Mouse (Mus musculus): Measurements from ENCODE around the gene Olfr1431. TPM values are rescaled to one million over a fixed set of nuclear protein-coding genes. Genes with fewer than 3 reads are reported as not detected.
"Not testable (repeated sequence)": the region's sequence is repeated elsewhere in the genome, so short reads cannot be mapped to it uniquely, and the experiment has no call there.

Olfr1431 gene
- polyA plus RNA-seq (2015; fragmentation: Nextera tagmentation; extraction: Ambion mirVana): not detected in 2 replicates

DNA sequence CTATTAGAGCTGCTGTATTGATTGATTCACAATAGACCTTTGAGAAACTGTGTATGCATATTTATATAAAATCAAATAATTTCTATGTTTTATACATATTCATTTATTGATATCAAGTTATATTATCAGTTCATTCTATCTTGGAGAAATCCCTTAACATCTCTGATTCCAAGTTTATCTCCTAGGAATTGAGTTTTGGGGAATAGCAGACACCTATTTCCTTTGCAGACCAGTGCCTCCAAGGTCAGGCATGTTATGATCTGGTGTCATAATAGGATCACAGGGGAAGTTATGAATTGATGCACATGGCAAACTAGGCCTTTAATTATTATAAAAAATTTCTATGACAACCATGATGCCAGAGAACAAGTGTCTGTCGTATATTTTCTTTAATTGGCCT lies at the start of gene Olfr1431:
TSS of gene Olfr1431 (plus strand) at position 301 of the 400 bp plus-strand sequence.
- Histone ChIP-seq H3K4me1 (no peaks in the 10 kb centered on the region), H3K9ac (no peak within 1 kb of the TSS), H3K4me3 (replicated peaks) (no peak within 1 kb of the TSS), H3K27ac (replicated peaks) (no peak within 1 kb of the TSS), H3K4me2 (replicated peaks) (no peak within 1 kb of the TSS), H3K9me3 (replicated peaks) (no peaks in the 10 kb centered on the region), H3K27me3 (no peaks in the 10 kb centered on the region), H3K36me3 (no peaks in the 10 kb centered on the region)
- no peak for ATAC-seq (ENCODE audit: insufficient number of reproducible peaks, low FRiP score, low TSS enrichment, low read depth)
- WGBS: 59% methylated on average over 1 of the region's 1 CpGs

DNA sequence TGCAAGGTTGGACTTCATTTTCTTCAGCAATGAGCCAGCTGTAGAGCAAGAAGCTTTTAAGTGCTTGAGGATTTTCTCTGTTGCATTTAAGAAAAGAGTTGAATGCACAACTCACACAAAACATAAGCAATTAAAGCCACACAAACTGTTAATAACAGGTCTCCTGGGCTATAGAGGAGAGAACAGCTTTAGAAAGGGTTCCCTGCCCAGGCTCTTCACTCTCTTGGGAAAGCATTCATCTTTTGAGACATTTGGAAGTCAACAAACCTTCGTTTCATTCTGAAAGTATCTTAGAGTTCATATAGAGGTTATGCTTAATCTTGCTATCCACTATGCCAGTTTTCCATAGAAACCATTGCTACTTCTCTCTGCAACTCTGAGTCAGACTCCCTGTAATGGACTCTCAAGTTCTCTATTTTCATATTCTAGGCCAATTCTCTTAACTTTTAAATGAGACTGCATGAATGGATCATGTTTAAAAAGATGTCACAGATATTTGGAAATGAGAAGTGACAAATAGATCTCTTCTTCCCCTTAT lies 30.3 kb upstream of the Olfr1431 start, which contains the start of gene Olfr1555-ps1:
TSS of gene Olfr1555-ps1 (minus strand) at position 51 of the 538 bp plus-strand sequence.
- not testable (repeated sequence) for H3K36me3 ChIP-seq; H3K4me1 ChIP-seq; H3K9ac ChIP-seq; H3K4me3 ChIP-seq (replicated peaks); H3K9me3 ChIP-seq (replicated peaks); H3K4me2 ChIP-seq (replicated peaks); H3K27me3 ChIP-seq; ATAC-seq (ENCODE audit: insufficient number of reproducible peaks, low FRiP score, low TSS enrichment, low read depth); H3K27ac ChIP-seq (replicated peaks)
- 48% methylated on average over 1 of the region's 1 CpGs for WGBS

DNA sequence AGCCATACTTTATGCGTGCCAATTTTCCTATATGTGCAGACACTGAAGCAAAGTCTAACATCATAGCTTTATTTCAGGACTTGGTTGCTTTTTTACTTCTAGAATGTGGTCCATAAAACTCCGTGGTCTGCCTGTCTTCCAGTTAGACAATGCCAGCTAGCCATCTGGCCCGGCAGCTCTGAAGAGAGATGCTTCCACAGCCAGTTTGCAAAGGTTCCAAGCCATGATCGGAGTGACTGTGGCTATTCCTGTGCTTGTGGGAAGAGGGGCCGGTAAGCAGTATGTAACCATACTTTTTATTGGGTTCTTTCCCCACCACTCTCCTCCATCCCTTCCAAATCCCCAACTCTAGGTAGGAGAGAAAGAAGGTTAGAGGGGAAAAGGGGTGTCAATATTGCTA lies 25.0 kb upstream of the Olfr1431 start:
- not testable (repeated sequence) for H3K4me2 ChIP-seq (replicated peaks); H3K27me3 ChIP-seq; H3K9me3 ChIP-seq (replicated peaks); H3K27ac ChIP-seq (replicated peaks); H3K4me1 ChIP-seq; H3K36me3 ChIP-seq; ATAC-seq (ENCODE audit: insufficient number of reproducible peaks, low FRiP score, low TSS enrichment, low read depth); H3K4me3 ChIP-seq (replicated peaks); H3K9ac ChIP-seq
- 77% methylated on average over 5 of the region's 5 CpGs for WGBS

DNA sequence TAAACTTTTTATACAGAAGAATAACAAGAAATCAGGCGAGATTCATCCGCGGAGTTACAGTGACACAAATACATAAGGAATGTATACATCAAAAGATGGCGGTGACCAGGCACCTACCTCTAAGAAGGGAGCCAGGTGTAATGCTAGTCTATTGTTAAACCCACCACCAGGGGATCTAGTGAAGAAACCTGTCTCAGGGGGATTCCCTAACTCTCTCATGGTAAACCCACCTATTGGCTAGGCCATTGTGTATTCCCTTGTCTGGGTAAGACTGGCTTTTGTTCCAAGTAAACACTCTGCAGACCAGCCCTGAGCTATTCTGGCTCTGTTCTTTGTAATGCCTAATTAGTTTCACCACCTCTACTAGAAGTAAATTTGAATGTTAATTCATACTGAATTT lies 1.4 kb upstream of the Olfr1431 start:
- not testable (repeated sequence) for H3K4me2 ChIP-seq (replicated peaks); H3K9me3 ChIP-seq (replicated peaks); H3K27ac ChIP-seq (replicated peaks); H3K9ac ChIP-seq; H3K4me3 ChIP-seq (replicated peaks); H3K36me3 ChIP-seq; H3K27me3 ChIP-seq; ATAC-seq (ENCODE audit: insufficient number of reproducible peaks, low FRiP score, low TSS enrichment, low read depth); H3K4me1 ChIP-seq
- WGBS: 80% methylated on average over 4 of the region's 4 CpGs

DNA sequence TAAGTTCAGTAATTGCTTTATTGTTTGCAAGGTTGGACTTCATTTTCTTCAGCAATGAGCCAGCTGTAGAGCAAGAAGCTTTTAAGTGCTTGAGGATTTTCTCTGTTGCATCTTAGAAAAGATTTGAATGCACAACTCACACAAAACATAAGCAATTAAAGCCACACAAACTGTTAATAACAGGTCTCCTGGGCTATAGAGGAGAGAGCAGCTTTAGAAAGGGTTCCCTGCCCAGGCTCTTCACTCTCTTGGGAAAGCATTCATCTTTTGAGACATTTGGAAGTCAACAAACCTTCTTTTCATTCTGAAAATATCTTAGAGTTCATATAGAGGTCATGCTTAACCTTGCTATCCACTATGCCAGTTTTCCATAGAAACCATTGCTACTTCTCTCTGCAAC lies 32.1 kb downstream of the Olfr1431 start, which contains the start of gene Olfr1432:
TSS of gene Olfr1432 (minus strand) at position 101 of the 400 bp plus-strand sequence.
- H3K27me3 ChIP-seq; H3K9me3 ChIP-seq (replicated peaks); H3K36me3 ChIP-seq; H3K9ac ChIP-seq; H3K4me3 ChIP-seq (replicated peaks); H3K27ac ChIP-seq (replicated peaks); ATAC-seq (ENCODE audit: insufficient number of reproducible peaks, low FRiP score, low TSS enrichment, low read depth); H3K4me1 ChIP-seq; H3K4me2 ChIP-seq (replicated peaks): not testable (repeated sequence)

DNA sequence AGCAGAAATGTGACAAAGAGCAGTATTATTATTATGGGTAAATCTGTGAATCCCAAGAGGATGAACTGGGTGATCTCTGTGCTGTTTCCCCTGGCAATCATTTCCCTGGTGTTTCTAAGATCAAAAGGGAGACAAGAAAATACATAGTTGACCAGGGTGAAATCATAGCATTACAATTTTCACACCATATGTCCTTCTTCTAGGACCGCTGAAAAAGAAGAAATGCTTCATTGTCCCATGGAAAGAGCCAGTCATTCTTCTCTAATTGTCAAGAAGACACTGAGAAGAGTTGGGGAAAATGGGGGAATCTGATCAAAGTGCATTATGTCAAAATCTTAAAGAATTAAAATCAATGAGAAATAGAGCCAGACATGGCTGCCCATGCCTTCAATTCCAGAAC lies 41.1 kb downstream of the Olfr1431 start, which contains the start of gene Olfr262:
TSS of gene Olfr262 (minus strand) at position 101 of the 400 bp plus-strand sequence.
- H3K9me3 ChIP-seq (replicated peaks): no peaks in the 10 kb centered on the region
- no peak within 1 kb of the TSS for H3K9ac ChIP-seq
- H3K4me3 ChIP-seq (replicated peaks): no peak within 1 kb of the TSS
- H3K27me3 ChIP-seq: no peaks in the 10 kb centered on the region
- H3K27ac ChIP-seq (replicated peaks): no peak within 1 kb of the TSS
- no peak within 1 kb of the TSS for H3K4me2 ChIP-seq (replicated peaks)
- 81% methylated on average over 1 of the region's 1 CpGs for WGBS
- no peaks in the 10 kb centered on the region for H3K36me3 ChIP-seq
- H3K4me1 ChIP-seq: no peaks in the 10 kb centered on the region
- no peak for ATAC-seq (ENCODE audit: insufficient number of reproducible peaks, low FRiP score, low TSS enrichment, low read depth)

DNA sequence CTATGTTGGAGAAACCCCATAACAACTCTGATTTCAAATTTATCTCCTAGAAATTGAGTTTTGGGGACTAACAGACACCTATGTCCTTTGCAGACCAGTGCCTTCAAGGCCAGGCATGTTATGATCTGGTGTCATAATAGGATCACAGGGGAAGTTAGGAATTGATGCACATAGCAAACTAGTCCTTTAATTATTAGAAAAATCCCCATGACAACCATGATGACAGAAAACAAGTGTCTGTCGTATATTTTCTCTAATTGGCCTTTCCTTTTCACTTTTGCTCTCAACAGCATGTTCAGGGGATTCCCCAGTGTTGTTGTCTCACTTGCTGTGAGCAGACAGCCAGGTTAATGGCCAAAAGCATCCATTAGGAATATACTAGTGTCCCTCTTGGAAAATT lies 60.3 kb downstream of the Olfr1431 start, which contains the start of gene Olfr235:
TSS of gene Olfr235 (plus strand) at position 301 of the 400 bp plus-strand sequence.
- 33% methylated on average over 1 of the region's 1 CpGs for WGBS

More for the DNA sequence above, 60.3 kb downstream of the Olfr1431 start, which contains the start of gene Olfr235:
- H3K4me1 ChIP-seq: no peaks in the 10 kb centered on the region
- no peak within 1 kb of the TSS for H3K4me2 ChIP-seq (replicated peaks)
- H3K27me3 ChIP-seq: no peaks in the 10 kb centered on the region
- ATAC-seq (ENCODE audit: insufficient number of reproducible peaks, low FRiP score, low TSS enrichment, low read depth): no peak
- H3K27ac ChIP-seq (replicated peaks): no peak within 1 kb of the TSS
- H3K36me3 ChIP-seq: no peaks in the 10 kb centered on the region
- H3K9ac ChIP-seq: no peak within 1 kb of the TSS
- H3K4me3 ChIP-seq (replicated peaks): no peak within 1 kb of the TSS
- H3K9me3 ChIP-seq (replicated peaks): no peaks in the 10 kb centered on the region

Other genes with a start within 250 kb of the Olfr1431 start
- gene Osbp, start 234.7 kb upstream of the Olfr1431 start, polyA plus RNA-seq (2015; fragmentation: Nextera tagmentation; extraction: Ambion mirVana): 4.5 and 5.4 TPM in 2 replicates
- 0.04 TPM in 1 of 2 replicates, not detected in the other for gene Olfr1423, start 159.3 kb upstream of the Olfr1431 start, polyA plus RNA-seq (2015; fragmentation: Nextera tagmentation; extraction: Ambion mirVana)
- gene Olfr1424, start 138.0 kb upstream of the Olfr1431 start, polyA plus RNA-seq (2015; fragmentation: Nextera tagmentation; extraction: Ambion mirVana): not detected in 2 replicates
- gene Olfr1425, start 122.9 kb upstream of the Olfr1431 start, polyA plus RNA-seq (2015; fragmentation: Nextera tagmentation; extraction: Ambion mirVana): not detected in 2 replicates
- gene Olfr1426, start 108.6 kb upstream of the Olfr1431 start, polyA plus RNA-seq (2015; fragmentation: Nextera tagmentation; extraction: Ambion mirVana): not detected in 2 replicates
- gene Olfr1427, start 97.3 kb upstream of the Olfr1431 start, polyA plus RNA-seq (2015; fragmentation: Nextera tagmentation; extraction: Ambion mirVana): 0.09 TPM in 1 of 2 replicates, not detected in the other
- gene Olfr1428, start 84.7 kb upstream of the Olfr1431 start, polyA plus RNA-seq (2015; fragmentation: Nextera tagmentation; extraction: Ambion mirVana): not detected in 2 replicates
- gene Olfr76, start 77.4 kb upstream of the Olfr1431 start, polyA plus RNA-seq (2015; fragmentation: Nextera tagmentation; extraction: Ambion mirVana): not detected in 2 replicates
- 0.12 and 0.13 TPM in 2 replicates for gene Olfr1555-ps1, start 30.5 kb upstream of the Olfr1431 start, polyA plus RNA-seq (2015; fragmentation: Nextera tagmentation; extraction: Ambion mirVana)
- not detected in 2 replicates for gene Olfr1432, start 32.0 kb downstream of the Olfr1431 start, polyA plus RNA-seq (2015; fragmentation: Nextera tagmentation; extraction: Ambion mirVana)
- gene Olfr262, start 41.0 kb downstream of the Olfr1431 start, polyA plus RNA-seq (2015; fragmentation: Nextera tagmentation; extraction: Ambion mirVana): not detected in 2 replicates
- 0.28 TPM in 1 of 2 replicates, not detected in the other for gene Olfr235, start 60.4 kb downstream of the Olfr1431 start, polyA plus RNA-seq (2015; fragmentation: Nextera tagmentation; extraction: Ambion mirVana)
- 0.27 TPM in 1 of 2 replicates, not detected in the other for gene Olfr1434, start 79.2 kb downstream of the Olfr1431 start, polyA plus RNA-seq (2015; fragmentation: Nextera tagmentation; extraction: Ambion mirVana)
- not detected in 2 replicates for gene Olfr1436, start 98.5 kb downstream of the Olfr1431 start, polyA plus RNA-seq (2015; fragmentation: Nextera tagmentation; extraction: Ambion mirVana)
- 0.04 and 0.23 TPM in 2 replicates for gene Olfr1437, start 124.5 kb downstream of the Olfr1431 start, polyA plus RNA-seq (2015; fragmentation: Nextera tagmentation; extraction: Ambion mirVana)
- gene Olfr1438-ps1, start 135.3 kb downstream of the Olfr1431 start, polyA plus RNA-seq (2015; fragmentation: Nextera tagmentation; extraction: Ambion mirVana): not detected in 2 replicates
- 0.07 TPM in 1 of 2 replicates, not detected in the other for gene Olfr1440, start 186.6 kb downstream of the Olfr1431 start, polyA plus RNA-seq (2015; fragmentation: Nextera tagmentation; extraction: Ambion mirVana)
- 0.12 TPM in 1 of 2 replicates, not detected in the other for gene Olfr1441, start 216.8 kb downstream of the Olfr1431 start, polyA plus RNA-seq (2015; fragmentation: Nextera tagmentation; extraction: Ambion mirVana)
- gene Pfpl, start 227.3 kb downstream of the Olfr1431 start, polyA plus RNA-seq (2015; fragmentation: Nextera tagmentation; extraction: Ambion mirVana): not detected in 2 replicates

Measured in embryonic facial prominence, embryonic 15.5 days (tissue).